Mouse (Mus musculus) cerebellum, adult 9-10 months (tissue): Measurements from ENCODE around the gene Acvr1c.

Source experiments
- DNase-seq: peaks from one replicate; pipeline ENCODE4 v3.0.0; 2022

The Acvr1c gene

GRCm38 (mm10) chr2:58357414-58358131 lies at the start of gene Acvr1c:
TSS of gene Acvr1c (minus strand) at chr2:58357895.
- peak; percentile 45 for DNase-seq

GRCm38 (mm10) chr2:58403481-58403880 lies 45.8 kb upstream of the Acvr1c start:
- no peak for DNase-seq

DNA sequence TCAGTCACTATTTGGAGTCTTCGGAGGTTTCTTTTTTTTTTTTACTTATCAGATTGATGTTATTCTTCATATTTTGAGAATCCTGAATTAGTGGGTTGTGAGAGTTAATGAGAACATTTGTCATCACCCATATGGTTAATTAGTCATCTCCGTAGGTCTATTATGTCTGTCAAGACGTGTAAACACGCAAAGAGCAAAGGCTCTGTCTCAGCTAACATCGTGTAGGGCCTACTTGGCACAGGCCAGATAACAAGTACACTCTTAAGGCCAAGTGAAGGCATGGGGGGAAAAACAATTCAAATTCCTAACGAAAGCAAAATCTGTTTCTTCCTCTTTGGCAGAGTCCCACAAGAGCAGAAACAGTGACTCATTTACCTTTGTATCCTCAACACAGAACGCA lies 30.9 kb upstream of the Acvr1c start:
- no peak for DNase-seq

GRCm38 (mm10) chr2:58380020-58380419 lies 22.3 kb upstream of the Acvr1c start:
- DNase-seq, result no peak

GRCm38 (mm10) chr2:58379475-58379874 lies 21.8 kb upstream of the Acvr1c start:
- DNase-seq, result no peak

- peak; percentile 8 for DNase-seq
Observed at GRCm38 (mm10) chr2:58377417-58378130, 19.9 kb upstream of the Acvr1c start.

DNA sequence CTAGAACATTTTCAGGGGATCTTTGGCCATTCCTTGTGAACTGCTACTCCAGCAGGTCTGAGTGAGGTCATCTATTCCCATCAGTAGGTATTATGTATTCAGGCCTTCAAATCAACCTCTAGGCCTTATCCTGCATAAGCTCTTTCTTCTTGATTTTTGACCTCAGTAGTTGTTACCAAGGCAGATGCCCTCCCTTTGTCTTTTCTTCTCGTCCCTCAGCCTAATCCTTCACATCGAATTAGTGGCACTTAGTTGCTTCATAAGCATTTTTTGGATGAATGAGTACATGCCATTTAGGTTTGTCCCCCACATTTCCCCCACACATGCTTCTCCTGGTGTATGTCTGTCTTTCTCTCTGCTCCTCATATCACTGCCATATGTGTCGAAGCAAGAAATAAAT lies 8.5 kb upstream of the Acvr1c start:
- DNase-seq, result no peak

DNA sequence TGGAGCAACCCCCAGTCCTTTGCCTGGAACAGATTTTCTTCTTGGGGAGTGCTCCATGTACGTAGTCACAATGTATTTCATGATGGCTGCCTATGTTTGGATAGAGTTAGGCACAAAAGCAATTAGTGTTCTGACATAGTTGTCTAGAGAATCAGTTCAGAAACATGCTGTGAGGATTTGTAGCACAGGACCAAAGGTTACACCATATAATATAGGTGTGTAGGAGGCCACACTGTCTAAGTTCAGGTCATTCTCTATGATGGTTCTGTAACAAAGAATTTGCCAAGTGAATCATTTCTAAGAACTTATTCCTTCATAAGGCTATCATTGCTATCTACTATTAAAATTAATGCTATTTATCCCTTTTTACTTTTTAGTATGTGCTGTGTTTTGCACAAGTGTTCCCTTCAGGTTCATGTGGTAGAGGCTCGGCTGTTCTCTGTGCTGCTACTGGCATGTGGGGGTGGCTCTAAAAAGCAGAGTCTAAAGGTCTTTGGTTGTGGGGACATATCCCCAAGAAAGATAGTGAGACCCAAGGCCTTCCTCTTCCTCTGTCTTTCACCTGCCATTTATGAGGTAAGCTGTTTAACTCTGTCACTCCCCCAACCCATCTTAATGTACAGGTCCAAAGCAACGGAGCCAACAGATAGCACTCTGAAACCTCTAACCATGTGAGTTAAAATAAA lies 3.8 kb upstream of the Acvr1c start:
- no peak for DNase-seq

GRCm38 (mm10) chr2:58358132-58358460 lies 401 bp upstream of the Acvr1c start:
- DNase-seq, result no peak

DNA sequence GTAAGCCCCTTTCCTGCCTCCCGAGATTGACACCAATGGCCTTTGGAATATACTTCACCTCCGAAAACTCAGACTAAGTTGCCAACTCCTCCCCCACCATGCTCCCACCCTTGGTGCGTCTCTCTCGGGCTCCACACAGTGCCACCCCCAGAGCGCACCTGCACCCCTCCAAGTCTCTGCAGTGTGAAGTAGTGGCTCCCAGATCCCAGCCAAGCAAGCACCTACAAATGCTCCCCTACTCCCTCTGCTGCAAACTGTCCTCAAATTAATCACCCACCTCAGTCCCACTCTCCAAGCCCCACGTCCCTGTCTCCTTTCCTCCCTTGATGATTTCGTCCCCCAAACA lies 654 bp downstream of the Acvr1c start:
- DNase-seq, result peak; percentile 26

DNA sequence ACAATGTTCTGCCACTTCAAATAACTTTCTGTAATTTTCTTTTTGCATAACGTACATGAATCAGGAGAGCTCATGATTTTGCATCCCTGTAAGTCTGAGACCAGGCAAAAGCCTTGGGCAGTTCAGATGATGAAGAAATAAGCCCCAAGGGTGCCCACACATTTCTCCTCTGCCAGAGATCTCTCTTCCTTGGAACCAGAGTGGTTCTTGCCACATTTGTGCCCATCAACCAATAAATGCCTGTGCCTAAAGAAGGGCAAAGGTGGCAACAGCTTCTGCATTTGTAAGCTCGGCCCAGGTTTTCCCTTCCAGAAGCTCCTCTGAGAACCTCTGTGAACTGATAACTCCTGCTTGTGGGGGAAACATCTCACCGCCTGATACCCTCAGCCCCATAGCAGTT lies 3.3 kb downstream of the Acvr1c start:
- no peak for DNase-seq

- no peak for DNase-seq
Observed at GRCm38 (mm10) chr2:58352846-58353245, 4.8 kb downstream of the Acvr1c start.

DNA sequence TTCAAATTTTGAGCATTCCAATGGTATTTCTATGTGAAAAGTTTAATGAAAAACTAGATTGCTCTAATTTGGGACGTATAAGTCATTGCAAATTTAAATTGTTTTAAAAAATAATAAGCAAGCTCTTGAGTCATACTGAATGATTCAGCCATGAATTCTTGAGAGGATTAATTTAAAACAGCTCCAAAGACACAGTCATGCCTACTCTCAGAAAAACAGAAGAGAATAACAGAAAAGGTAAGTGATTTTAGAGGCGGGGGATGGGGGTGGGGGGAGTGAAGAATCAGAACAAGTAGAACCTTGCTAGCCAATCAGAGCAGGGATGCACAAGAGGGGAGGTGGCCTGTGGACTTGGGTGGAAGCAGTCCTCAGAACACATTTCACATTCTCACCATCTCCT lies 7.0 kb downstream of the Acvr1c start:
- no peak for DNase-seq

GRCm38 (mm10) chr2:58336730-58337129 lies 21.0 kb downstream of the Acvr1c start:
- DNase-seq, result no peak

GRCm38 (mm10) chr2:58329589-58329988 lies 28.1 kb downstream of the Acvr1c start:
- no peak for DNase-seq

GRCm38 (mm10) chr2:58324118-58324901 lies 33.4 kb downstream of the Acvr1c start:
- DNase-seq, result peak; percentile 67

GRCm38 (mm10) chr2:58323274-58323673 lies 34.4 kb downstream of the Acvr1c start:
- DNase-seq, result no peak

GRCm38 (mm10) chr2:58316186-58316585 lies 41.5 kb downstream of the Acvr1c start:
- DNase-seq, result no peak

GRCm38 (mm10) chr2:58309695-58310094 lies 48.0 kb downstream of the Acvr1c start:
- no peak for DNase-seq

- no peak for DNase-seq
Observed at GRCm38 (mm10) chr2:58304450-58304849, 53.2 kb downstream of the Acvr1c start.

DNA sequence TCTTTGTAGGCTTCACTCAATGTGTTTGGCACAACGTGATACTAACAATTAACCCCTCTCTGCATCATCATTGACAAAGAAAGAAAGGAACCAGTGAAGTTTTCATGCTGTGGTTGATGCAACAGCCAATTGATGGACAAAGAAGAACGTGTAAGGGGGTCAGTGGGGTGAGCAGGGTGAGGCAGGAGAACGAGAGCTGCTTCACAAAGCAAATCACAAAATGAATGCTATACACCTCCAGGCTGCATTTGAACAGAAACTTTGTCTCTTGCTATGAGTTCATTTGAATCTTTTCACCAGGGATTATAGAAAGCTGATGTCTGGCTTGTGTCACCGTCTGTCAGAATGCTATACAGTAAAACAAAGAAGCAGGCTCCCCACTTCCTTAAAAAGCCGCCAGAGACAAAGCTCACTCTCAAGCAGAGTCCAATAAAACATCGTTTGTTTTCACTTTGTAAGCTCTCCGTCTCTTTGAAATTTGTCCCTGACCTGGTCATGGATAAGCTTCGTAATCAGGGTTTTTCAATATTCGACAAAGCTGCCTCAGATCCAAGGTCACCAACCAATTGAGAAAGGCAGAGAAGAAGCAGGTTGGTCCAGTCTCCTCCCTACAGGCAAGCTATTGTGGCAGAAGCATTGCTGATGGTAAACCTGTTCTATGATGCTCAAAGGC lies 67.8 kb downstream of the Acvr1c start:
- no peak for DNase-seq

DNA sequence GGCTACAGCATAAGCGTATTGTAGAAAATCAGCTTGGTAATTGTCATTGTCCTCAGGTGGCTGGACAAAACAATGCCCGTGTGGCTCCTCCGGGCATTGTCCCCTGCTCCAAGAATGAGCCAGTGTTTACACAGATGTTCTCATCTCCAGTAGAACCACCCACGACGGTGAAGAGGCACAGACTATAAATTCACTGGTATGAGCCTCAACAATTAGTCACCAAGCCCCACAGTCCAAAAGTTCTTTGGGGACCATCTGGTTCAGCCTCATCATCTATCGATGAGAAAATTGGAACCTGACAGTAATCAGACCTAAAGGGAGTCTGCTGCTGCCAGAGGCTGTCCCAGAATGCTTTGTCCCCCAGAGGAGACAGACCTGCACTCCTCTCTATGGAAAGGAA lies 68.4 kb downstream of the Acvr1c start:
- no peak for DNase-seq
